Mouse (Mus musculus): ENCODE results near the gene Slco1a5. TPM values are rescaled to one million over a fixed set of nuclear protein-coding genes. Genes with fewer than 3 reads are reported as not detected.
"Not testable (repeated sequence)": the region's sequence is repeated elsewhere in the genome, so short reads cannot be mapped to it uniquely, and the experiment has no call there.

Slco1a5 gene
- total RNA-seq, 1 experiment from 2014 or later = not detected

GRCm38 (mm10) chr6:142326598-142326997 is 3.8 kb upstream of the Slco1a5 start:
- no peak for ATAC-seq (replicated peaks in 1 of 2; ENCODE audit: insufficient read depth in 1 of 2, low FRiP score in 2 of 2, low TSS enrichment in 1 of 2, low read depth in 1 of 2, poor library complexity in 2 of 2, severe bottlenecking in 2 of 2)

GRCm38 (mm10) chr6:142317106-142317505 is 5.7 kb downstream of the Slco1a5 start:
- no peak for ATAC-seq (replicated peaks in 1 of 2; ENCODE audit: insufficient read depth in 1 of 2, low FRiP score in 2 of 2, low TSS enrichment in 1 of 2, low read depth in 1 of 2, poor library complexity in 2 of 2, severe bottlenecking in 2 of 2)

DNA sequence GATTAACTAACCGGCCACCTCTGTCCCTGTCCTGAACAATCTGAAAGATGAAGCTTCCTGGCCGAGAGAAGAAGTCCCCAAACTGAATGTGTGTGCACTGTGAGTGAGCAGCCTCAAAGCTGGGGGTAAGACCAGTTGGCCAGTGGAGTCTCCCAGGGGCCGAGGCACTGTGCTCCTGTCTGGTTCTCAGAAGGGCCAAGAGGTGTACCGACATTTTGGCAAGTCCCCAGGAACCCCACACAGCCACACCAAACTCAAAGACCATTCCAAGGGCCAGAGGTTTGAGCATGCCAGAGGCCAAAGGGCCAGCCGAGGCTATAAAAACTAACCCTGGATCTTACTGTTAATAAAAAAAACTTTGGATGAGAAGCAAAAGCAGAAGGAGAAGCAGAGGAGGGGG is 8.5 kb downstream of the Slco1a5 start:
- ATAC-seq (replicated peaks in 1 of 2; ENCODE audit: insufficient read depth in 1 of 2, low FRiP score in 2 of 2, low TSS enrichment in 1 of 2, low read depth in 1 of 2, poor library complexity in 2 of 2, severe bottlenecking in 2 of 2) = no peak

DNA sequence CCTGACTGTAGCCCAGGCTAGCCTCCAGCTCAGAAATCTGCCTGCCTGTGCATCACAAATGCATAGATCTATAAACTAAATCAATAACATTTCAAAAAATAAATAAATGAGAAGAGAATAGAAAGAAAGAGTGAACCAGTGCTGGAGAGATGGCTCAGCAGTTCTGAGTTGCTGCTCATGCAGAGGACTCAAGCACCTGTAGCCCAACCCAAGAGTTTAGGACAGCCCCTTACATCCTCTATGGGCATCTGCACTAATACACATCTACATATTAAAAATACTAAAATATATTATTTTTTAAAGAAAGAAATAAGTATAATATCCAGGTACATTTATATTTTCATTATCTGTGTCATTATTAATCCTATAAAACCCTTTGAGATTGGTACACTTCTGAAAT is 17.7 kb downstream of the Slco1a5 start:
- no peak for ATAC-seq (replicated peaks in 1 of 2; ENCODE audit: insufficient read depth in 1 of 2, low FRiP score in 2 of 2, low TSS enrichment in 1 of 2, low read depth in 1 of 2, poor library complexity in 2 of 2, severe bottlenecking in 2 of 2)

- ATAC-seq (replicated peaks in 1 of 2; ENCODE audit: insufficient read depth in 1 of 2, low FRiP score in 2 of 2, low TSS enrichment in 1 of 2, low read depth in 1 of 2, poor library complexity in 2 of 2, severe bottlenecking in 2 of 2) = no peak
Measured at GRCm38 (mm10) chr6:142298098-142298497, 24.7 kb downstream of the Slco1a5 start, which contains the start of gene Iapp. Gene Iapp (plus strand): TSS chr6:142298423.

- no peak for ATAC-seq (replicated peaks in 1 of 2; ENCODE audit: insufficient read depth in 1 of 2, low FRiP score in 2 of 2, low TSS enrichment in 1 of 2, low read depth in 1 of 2, poor library complexity in 2 of 2, severe bottlenecking in 2 of 2)
Measured at GRCm38 (mm10) chr6:142289413-142290118, 33.2 kb downstream of the Slco1a5 start.

DNA sequence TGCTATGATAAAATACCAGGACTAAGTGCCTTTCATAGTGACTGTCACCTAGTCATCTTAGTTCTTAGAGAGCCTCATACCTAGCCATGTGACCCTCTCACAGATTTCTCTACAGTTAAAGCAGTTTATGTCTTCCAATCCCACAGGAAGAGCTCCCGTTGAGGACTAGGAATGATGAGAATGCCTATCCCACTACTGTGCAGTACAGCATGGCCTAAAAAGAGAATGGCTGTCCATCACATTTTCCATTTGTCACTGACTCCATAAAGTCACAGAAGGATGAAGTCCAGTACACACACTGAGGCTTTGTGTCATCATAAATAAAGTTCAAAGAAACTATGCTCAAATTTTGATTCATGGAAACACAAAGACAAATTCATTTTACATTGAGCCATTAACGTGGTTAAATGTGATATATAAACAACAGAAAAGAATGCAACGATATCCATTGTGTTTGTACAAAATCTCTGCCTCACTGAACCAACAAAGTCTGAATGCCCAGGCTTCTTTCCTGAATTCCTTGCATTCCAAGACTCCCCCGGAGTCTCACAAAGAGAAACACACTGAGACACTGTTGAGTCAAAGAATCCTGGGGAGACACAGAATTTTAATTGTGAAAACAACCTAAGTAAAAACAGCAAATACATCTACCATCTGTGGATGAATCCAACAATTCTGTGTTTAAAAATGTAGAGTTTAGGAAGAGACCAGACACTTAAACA is 46.9 kb downstream of the Slco1a5 start:
- no peak for ATAC-seq (replicated peaks in 1 of 2; ENCODE audit: insufficient read depth in 1 of 2, low FRiP score in 2 of 2, low TSS enrichment in 1 of 2, low read depth in 1 of 2, poor library complexity in 2 of 2, severe bottlenecking in 2 of 2)

DNA sequence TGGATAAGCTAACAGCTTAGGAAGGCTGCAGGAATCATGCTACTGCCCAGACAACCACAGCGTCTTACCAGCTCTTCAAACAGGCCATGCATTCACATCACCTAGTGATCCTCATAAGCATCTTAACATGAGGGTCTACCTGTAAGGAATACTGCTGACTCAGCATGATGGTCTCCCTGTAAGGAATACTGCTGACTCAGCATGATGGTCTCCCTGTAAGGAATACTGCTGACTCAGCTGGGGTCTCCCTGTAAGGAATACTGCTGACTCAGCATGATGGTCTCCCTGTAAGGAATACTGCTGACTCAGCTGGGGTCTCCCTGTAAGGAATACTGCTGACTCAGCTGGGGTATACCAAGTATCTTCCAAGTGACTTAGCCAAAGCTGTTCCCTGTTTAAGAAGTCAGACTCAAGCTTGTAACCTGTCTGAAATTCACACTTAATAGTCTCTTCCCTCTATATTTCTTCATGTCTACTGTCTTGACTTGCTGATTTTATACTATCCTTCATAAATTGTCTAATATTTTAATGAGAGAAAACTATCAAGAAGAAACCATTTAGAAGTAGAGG is 72.0 kb downstream of the Slco1a5 start:
- not testable (repeated sequence) for ATAC-seq (replicated peaks in 1 of 2; ENCODE audit: insufficient read depth in 1 of 2, low FRiP score in 2 of 2, low TSS enrichment in 1 of 2, low read depth in 1 of 2, poor library complexity in 2 of 2, severe bottlenecking in 2 of 2)

- no peak for ATAC-seq (replicated peaks in 1 of 2; ENCODE audit: insufficient read depth in 1 of 2, low FRiP score in 2 of 2, low TSS enrichment in 1 of 2, low read depth in 1 of 2, poor library complexity in 2 of 2, severe bottlenecking in 2 of 2)
Measured at GRCm38 (mm10) chr6:142245065-142245464, 77.7 kb downstream of the Slco1a5 start.

DNA sequence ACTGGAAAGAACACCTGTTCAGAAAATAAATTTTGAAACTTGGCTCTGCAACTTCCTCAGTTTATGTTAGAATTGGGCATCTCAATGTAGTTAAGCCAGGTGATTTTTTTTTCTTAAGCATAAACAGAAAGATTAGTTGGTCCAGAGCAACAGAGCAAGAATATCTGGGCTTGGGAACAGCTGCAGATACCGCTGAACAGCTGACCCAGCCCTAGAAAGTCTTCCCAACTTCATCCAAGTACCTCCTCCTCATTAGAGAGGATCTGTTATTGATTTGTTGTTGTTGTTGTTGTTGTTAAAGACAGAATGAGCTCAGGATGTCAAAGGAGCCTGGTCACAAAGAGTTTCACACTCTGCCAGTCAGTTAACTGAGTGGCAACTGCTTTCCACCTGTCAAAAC is 83.3 kb downstream of the Slco1a5 start:
- ATAC-seq (replicated peaks in 1 of 2; ENCODE audit: insufficient read depth in 1 of 2, low FRiP score in 2 of 2, low TSS enrichment in 1 of 2, low read depth in 1 of 2, poor library complexity in 2 of 2, severe bottlenecking in 2 of 2) = no peak

GRCm38 (mm10) chr6:142220138-142220537 is 102.6 kb downstream of the Slco1a5 start:
- ATAC-seq (replicated peaks in 1 of 2; ENCODE audit: insufficient read depth in 1 of 2, low FRiP score in 2 of 2, low TSS enrichment in 1 of 2, low read depth in 1 of 2, poor library complexity in 2 of 2, severe bottlenecking in 2 of 2) = no peak

GRCm38 (mm10) chr6:142211821-142212220 is 111.0 kb downstream of the Slco1a5 start:
- no peak for ATAC-seq (replicated peaks in 1 of 2; ENCODE audit: insufficient read depth in 1 of 2, low FRiP score in 2 of 2, low TSS enrichment in 1 of 2, low read depth in 1 of 2, poor library complexity in 2 of 2, severe bottlenecking in 2 of 2)

DNA sequence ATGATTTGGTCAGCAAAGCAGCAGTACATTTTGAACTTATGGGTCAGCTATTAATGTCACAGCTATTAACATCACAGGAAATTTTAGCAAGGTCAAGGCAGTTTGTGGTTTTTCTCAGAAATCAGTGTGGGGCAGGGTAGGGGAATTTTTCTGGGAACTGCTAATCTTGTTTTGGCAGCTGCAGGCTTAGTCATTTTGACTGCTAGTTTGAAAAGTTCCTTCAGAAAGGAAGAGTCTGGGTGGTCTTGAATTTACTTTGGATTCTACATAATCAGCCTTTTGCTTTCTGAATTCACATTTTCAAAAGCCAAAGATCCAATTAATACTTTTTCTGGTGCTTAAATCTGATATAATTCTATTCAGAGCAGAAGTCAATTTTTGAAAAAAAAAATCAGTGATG is 113.0 kb downstream of the Slco1a5 start:
- ATAC-seq (replicated peaks in 1 of 2; ENCODE audit: insufficient read depth in 1 of 2, low FRiP score in 2 of 2, low TSS enrichment in 1 of 2, low read depth in 1 of 2, poor library complexity in 2 of 2, severe bottlenecking in 2 of 2) = no peak

- ATAC-seq (replicated peaks in 1 of 2; ENCODE audit: insufficient read depth in 1 of 2, low FRiP score in 2 of 2, low TSS enrichment in 1 of 2, low read depth in 1 of 2, poor library complexity in 2 of 2, severe bottlenecking in 2 of 2) = no peak
Measured at GRCm38 (mm10) chr6:142208421-142208820, 114.4 kb downstream of the Slco1a5 start, which contains the start of gene Slco1a6. Gene Slco1a6 (minus strand): TSS chr6:142208521.

DNA sequence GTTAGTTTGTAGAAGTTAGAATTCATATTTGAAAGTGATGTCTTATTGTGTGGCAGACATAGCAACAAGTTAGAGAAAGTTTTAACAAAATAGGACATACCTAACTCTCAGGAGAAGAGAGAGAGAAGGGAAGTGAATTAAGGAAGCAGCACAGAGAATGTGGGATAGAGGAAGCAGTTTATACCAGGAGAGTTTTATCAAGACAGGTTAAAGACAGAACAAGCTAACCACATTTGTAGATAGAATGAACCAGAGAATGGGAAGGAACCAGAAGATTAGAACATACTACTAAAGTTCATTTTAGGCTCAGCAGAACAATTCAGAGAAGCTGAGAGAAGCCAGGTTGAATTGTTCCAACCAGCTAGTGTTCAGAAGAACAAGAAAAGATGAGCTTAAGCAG is 122.3 kb downstream of the Slco1a5 start:
- ATAC-seq (replicated peaks in 1 of 2; ENCODE audit: insufficient read depth in 1 of 2, low FRiP score in 2 of 2, low TSS enrichment in 1 of 2, low read depth in 1 of 2, poor library complexity in 2 of 2, severe bottlenecking in 2 of 2) = no peak

DNA sequence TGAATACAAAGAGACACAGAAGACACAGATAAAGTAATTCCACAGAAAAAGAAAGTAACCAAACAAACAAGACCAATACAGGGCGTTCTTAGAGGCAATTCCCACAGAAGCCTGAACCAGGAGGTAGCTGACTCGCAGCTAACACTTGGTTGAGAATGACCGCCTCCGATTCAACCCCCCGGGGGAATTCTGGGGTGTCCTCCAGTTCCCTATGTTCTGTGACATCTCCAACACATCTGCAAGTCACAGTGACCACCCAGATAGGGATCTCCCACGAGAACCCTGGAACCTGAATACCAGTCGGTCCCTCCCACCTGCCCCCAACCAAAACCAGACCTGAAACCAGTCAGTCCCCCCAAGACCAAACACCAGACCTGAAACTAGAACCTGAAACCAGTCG is 128.5 kb downstream of the Slco1a5 start:
- ATAC-seq (replicated peaks in 1 of 2; ENCODE audit: insufficient read depth in 1 of 2, low FRiP score in 2 of 2, low TSS enrichment in 1 of 2, low read depth in 1 of 2, poor library complexity in 2 of 2, severe bottlenecking in 2 of 2) = no peak

DNA sequence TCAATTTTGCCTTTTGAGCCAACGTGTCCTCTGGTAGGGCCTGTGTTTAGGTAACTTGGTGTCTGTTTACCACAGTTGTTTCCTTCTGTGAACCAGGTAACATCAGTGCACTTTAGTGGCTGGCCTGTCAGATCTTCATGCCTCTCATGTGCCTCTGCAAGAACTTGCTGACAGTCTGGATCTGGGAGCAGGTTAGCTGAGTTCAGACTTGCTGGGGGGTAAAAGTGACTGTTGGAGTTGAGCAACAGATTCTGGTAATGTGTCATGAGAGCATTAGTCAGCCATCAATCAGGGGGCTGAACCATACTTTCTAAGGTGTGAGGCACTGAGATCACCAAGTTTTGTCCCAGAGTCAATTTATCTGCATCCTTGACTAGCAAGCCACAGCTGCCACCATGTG is 130.8 kb downstream of the Slco1a5 start:
- ATAC-seq (replicated peaks in 1 of 2; ENCODE audit: insufficient read depth in 1 of 2, low FRiP score in 2 of 2, low TSS enrichment in 1 of 2, low read depth in 1 of 2, poor library complexity in 2 of 2, severe bottlenecking in 2 of 2) = no peak

DNA sequence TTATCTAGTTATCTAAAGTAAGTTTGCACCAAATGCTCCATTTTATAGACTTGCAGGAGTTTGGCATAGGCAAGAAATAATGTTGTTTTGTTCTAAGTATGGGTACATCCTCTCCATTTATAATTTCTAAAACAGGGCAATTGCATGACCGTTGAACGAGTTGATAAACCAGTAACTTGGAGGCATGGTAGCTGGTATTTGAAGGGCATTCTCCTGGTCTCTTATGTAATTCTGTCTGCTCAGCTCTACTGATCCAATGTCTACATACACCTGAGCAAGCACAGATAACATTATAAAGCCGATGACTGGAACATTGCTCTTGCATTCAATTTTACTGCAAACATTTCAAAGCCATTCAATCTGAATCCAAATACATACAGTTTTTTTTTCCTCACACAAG is 135.4 kb downstream of the Slco1a5 start:
- ATAC-seq (replicated peaks in 1 of 2; ENCODE audit: insufficient read depth in 1 of 2, low FRiP score in 2 of 2, low TSS enrichment in 1 of 2, low read depth in 1 of 2, poor library complexity in 2 of 2, severe bottlenecking in 2 of 2) = no peak

Measured in hematopoietic stem cell, adult 5-6 weeks (primary cell).